Mouse (Mus musculus) bone marrow macrophage, adult 2 months (primary cell): ENCODE measurements at regions not wholly inside any gene's neighbourhood (a gene's known extent, or its start where the extent isn't known, plus 50 kb on each side); places are given as distances from the start of the nearest gene placed in this dataset.

Experiments
- CTCF ChIP-seq: IDR thresholded peaks from 2 replicates; pipeline ENCODE4 v1.5.1; 2012; ENCODE audit warnings: low read depth, mild to moderate bottlenecking, low read length, moderate library complexity
- POLR2A ChIP-seq: IDR thresholded peaks from 2 replicates; pipeline ENCODE4 v1.6.1; 2012; ENCODE audit warnings: mild to moderate bottlenecking, low read depth, low read length, borderline replicate concordance

- no peak for TF ChIP-seq POLR2A
- TF ChIP-seq CTCF = no peak
Observed at GRCm38 (mm10) chr12:99633678-99634077, 70.3 kb upstream of the Foxn3 start.
